Mouse (Mus musculus): ENCODE data around the gene Rnf180.

The Rnf180 gene

GRCm38 (mm10) chr13:105270394-105271094 is 24.1 kb downstream of the Rnf180 start:
- TF ChIP-seq GATA4 (IDR thresholded peaks at IDR 0.05; ENCODE audit: insufficient replicate concordance, low read length) = no peak

- TF ChIP-seq GATA4 (IDR thresholded peaks at IDR 0.05; ENCODE audit: insufficient replicate concordance, low read length) = no peak
Observed at GRCm38 (mm10) chr13:105267464-105267863, 27.2 kb downstream of the Rnf180 start.

GRCm38 (mm10) chr13:105266746-105267145 is 27.9 kb downstream of the Rnf180 start:
- TF ChIP-seq GATA4 (IDR thresholded peaks at IDR 0.05; ENCODE audit: insufficient replicate concordance, low read length) = no peak

GRCm38 (mm10) chr13:105256757-105257433 is 37.7 kb downstream of the Rnf180 start:
- no peak for TF ChIP-seq GATA4 (IDR thresholded peaks at IDR 0.05; ENCODE audit: insufficient replicate concordance, low read length)

GRCm38 (mm10) chr13:105250767-105251166 is 43.8 kb downstream of the Rnf180 start:
- no peak for TF ChIP-seq GATA4 (IDR thresholded peaks at IDR 0.05; ENCODE audit: insufficient replicate concordance, low read length)

GRCm38 (mm10) chr13:105250264-105250663 is 44.4 kb downstream of the Rnf180 start:
- TF ChIP-seq GATA4 (IDR thresholded peaks at IDR 0.05; ENCODE audit: insufficient replicate concordance, low read length) = no peak

GRCm38 (mm10) chr13:105249599-105249998 is 45.0 kb downstream of the Rnf180 start:
- TF ChIP-seq GATA4 (IDR thresholded peaks at IDR 0.05; ENCODE audit: insufficient replicate concordance, low read length) = no peak

GRCm38 (mm10) chr13:105247691-105248090 is 46.9 kb downstream of the Rnf180 start:
- no peak for TF ChIP-seq GATA4 (IDR thresholded peaks at IDR 0.05; ENCODE audit: insufficient replicate concordance, low read length)

- TF ChIP-seq GATA4 (IDR thresholded peaks at IDR 0.05; ENCODE audit: insufficient replicate concordance, low read length) = no peak
Observed at GRCm38 (mm10) chr13:105240810-105241209, 53.8 kb downstream of the Rnf180 start.

- no peak for TF ChIP-seq GATA4 (IDR thresholded peaks at IDR 0.05; ENCODE audit: insufficient replicate concordance, low read length)
Observed at GRCm38 (mm10) chr13:105227126-105227525, 67.5 kb downstream of the Rnf180 start.

- no peak for TF ChIP-seq GATA4 (IDR thresholded peaks at IDR 0.05; ENCODE audit: insufficient replicate concordance, low read length)
Observed at GRCm38 (mm10) chr13:105224048-105224447, 70.6 kb downstream of the Rnf180 start.

GRCm38 (mm10) chr13:105223147-105223546 is 71.5 kb downstream of the Rnf180 start:
- no peak for TF ChIP-seq GATA4 (IDR thresholded peaks at IDR 0.05; ENCODE audit: insufficient replicate concordance, low read length)

- TF ChIP-seq GATA4 (IDR thresholded peaks at IDR 0.05; ENCODE audit: insufficient replicate concordance, low read length) = no peak
Observed at GRCm38 (mm10) chr13:105222016-105222725, 72.4 kb downstream of the Rnf180 start.

GRCm38 (mm10) chr13:105210746-105211145 is 83.9 kb downstream of the Rnf180 start:
- TF ChIP-seq GATA4 (IDR thresholded peaks at IDR 0.05; ENCODE audit: insufficient replicate concordance, low read length) = no peak

GRCm38 (mm10) chr13:105203851-105204250 is 90.8 kb downstream of the Rnf180 start:
- TF ChIP-seq GATA4 (IDR thresholded peaks at IDR 0.05; ENCODE audit: insufficient replicate concordance, low read length) = no peak

GRCm38 (mm10) chr13:105198658-105199057 is 96.0 kb downstream of the Rnf180 start:
- no peak for TF ChIP-seq GATA4 (IDR thresholded peaks at IDR 0.05; ENCODE audit: insufficient replicate concordance, low read length)
